ENCODE assay signal across 8 mouse cellular contexts in genomic region chr7:17056601-17057523, GRCm38 (mm10). TPM values are rescaled to one million over a fixed set of nuclear protein-coding genes. Genes with fewer than 3 reads are reported as not detected.
DNase-seq lines count a peak whose midpoint lies in the region; ATAC-seq lines count a peak whose summit lies in the region.

No protein-coding gene starts in this region.

- 0 out of 2 replicates have a peak, but pooled peaks have one; percentile 12 for ATAC-seq in cerebellum, adult (ENCODE audit: insufficient number of reproducible peaks, low FRiP score, low TSS enrichment)
- ATAC-seq in limb, embryonic 11.5 days (ENCODE audit: insufficient number of reproducible peaks, low FRiP score, low TSS enrichment, low read depth) = peak; percentile 3; the same call in 1 of the 2 replicates
- ATAC-seq in midbrain, embryonic 11.5 days (ENCODE audit: low FRiP score) = peak; percentile 6; the same call in 1 of the 2 replicates
- no peak for ATAC-seq in granulocyte monocyte progenitor cell, adult 5-6 weeks (replicated peaks; ENCODE audit: poor library complexity, severe bottlenecking)

- intact Hi-C loops in heart, postnatal 10 days (cut with DNase I) = no loop called here

- peak overlapping the region; percentile 72 for H3K27ac ChIP-seq in limb, embryonic 11.5 days (replicated peaks; ENCODE audit: low read depth, low read length)
- no peak overlapping the region for H3K27ac ChIP-seq in midbrain, embryonic 11.5 days (ENCODE audit: low read depth, low read length)

- H3K27me3 ChIP-seq in limb, embryonic 11.5 days (ENCODE audit: control insufficient read depth, insufficient read depth, low read length) = no peaks in the 10 kb centered on the region
- H3K27me3 ChIP-seq in midbrain, embryonic 11.5 days (ENCODE audit: control insufficient read depth, insufficient read depth, low read length) = peaks cover 5% of the 10 kb centered on the region

- H3K9me3 ChIP-seq in limb, embryonic 11.5 days (ENCODE audit: control insufficient read depth, low read length) = peaks cover 4% of the 10 kb centered on the region; the same call in 1 of the 2 replicates
- H3K9me3 ChIP-seq in midbrain, embryonic 11.5 days (ENCODE audit: control insufficient read depth, low read length) = peaks cover 5% of the 10 kb centered on the region; the same call in 1 of the 2 replicates

- 38% methylated on average over 14 of the region's 14 CpGs for WGBS in limb, embryonic 11.5 days
- WGBS in midbrain, embryonic 11.5 days = 34% methylated on average over 14 of the region's 14 CpGs

- H3K4me1 ChIP-seq in limb, embryonic 11.5 days (ENCODE audit: control insufficient read depth, insufficient read depth, low read length) = peaks cover 39% of the 10 kb centered on the region
- peaks cover 14% of the 10 kb centered on the region for H3K4me1 ChIP-seq in midbrain, embryonic 11.5 days (ENCODE audit: control insufficient read depth, insufficient read depth, low read length)

- peak overlapping the region; percentile 57 for H3K9ac ChIP-seq in limb, embryonic 11.5 days (ENCODE audit: low read length)
- H3K9ac ChIP-seq in midbrain, embryonic 11.5 days (ENCODE audit: low read length) = peak overlapping the region; percentile 44

- H3K4me3 ChIP-seq in limb, embryonic 11.5 days (ENCODE audit: low read depth, low read length) = peak overlapping the region; percentile 41
- H3K4me3 ChIP-seq in midbrain, embryonic 11.5 days (ENCODE audit: low read depth, low read length) = peak overlapping the region; percentile 39

- H3K4me2 ChIP-seq in limb, embryonic 11.5 days (ENCODE audit: low read depth, severe bottlenecking) = peak overlapping the region; percentile 82
- peak overlapping the region; percentile 71 for H3K4me2 ChIP-seq in midbrain, embryonic 11.5 days

- no peaks in the 10 kb centered on the region for H3K36me3 ChIP-seq in limb, embryonic 11.5 days (ENCODE audit: control insufficient read depth, insufficient read depth, low read length)
- H3K36me3 ChIP-seq in midbrain, embryonic 11.5 days (ENCODE audit: control insufficient read depth, insufficient read depth, low read length) = no peaks in the 10 kb centered on the region

- no peak for DNase-seq in cerebellum, adult 8-10 months
- peak; percentile 65 for DNase-seq in thymus, postnatal 0 days (ENCODE audit: low spot score)
- DNase-seq in thymus, postnatal 25 days = no peak
- DNase-seq in heart, postnatal 10 days = peak; percentile 38 to 42
- peak; percentile 60 for DNase-seq in limb, embryonic 11.5 days (ENCODE audit: low spot score)
- DNase-seq in midbrain, embryonic 11.5 days (ENCODE audit: low spot score, missing footprints) = no peak

RNA-seq across cellular contexts. Expression of gene Hif3a, which starts 5.4 kb away (rescaled TPM):
- polyA plus RNA-seq in thymus, postnatal 0 days (2015; fragmentation: Nextera tagmentation; extraction: Ambion mirVana) = 1.5 and 2.4 TPM in 2 replicates
- total RNA-seq in heart, postnatal 10 days (2021) = 1 to 10 TPM; 1.5 to 7.1 TPM
- polyA plus RNA-seq in limb, embryonic 11.5 days (2014; fragmentation: Nextera tagmentation; extraction: Ambion mirVana) = 8.9 and 9.6 TPM in 2 replicates
- polyA plus RNA-seq in midbrain, embryonic 11.5 days (2014; fragmentation: Nextera tagmentation; extraction: Ambion mirVana) = 3.9 and 5.2 TPM in 2 replicates
- total RNA-seq in granulocyte monocyte progenitor cell, adult 5-6 weeks (2014; fragmentation: Nextera tagmentation) = 0.04 and 1.1 TPM in 2 replicates
- 0.05 and 0.47 TPM in 2 replicates for total RNA-seq in granulocyte monocyte progenitor cell, adult 5-6 weeks (2017)

RNA-seq across cellular contexts. Expression of gene Psg16, which starts 17.0 kb away (rescaled TPM):
- 0.05 and 0.08 TPM in 2 replicates for polyA plus RNA-seq in thymus, postnatal 0 days (2015; fragmentation: Nextera tagmentation; extraction: Ambion mirVana)
- under 1 TPM in 1 of 2 experiments, not detected in 1; 0.10 TPM for total RNA-seq in heart, postnatal 10 days (2021)
- 0.12 and 0.24 TPM in 2 replicates for polyA plus RNA-seq in limb, embryonic 11.5 days (2014; fragmentation: Nextera tagmentation; extraction: Ambion mirVana)
- 0.10 and 0.22 TPM in 2 replicates for polyA plus RNA-seq in midbrain, embryonic 11.5 days (2014; fragmentation: Nextera tagmentation; extraction: Ambion mirVana)
- 0.15 and 0.49 TPM in 2 replicates for total RNA-seq in granulocyte monocyte progenitor cell, adult 5-6 weeks (2014; fragmentation: Nextera tagmentation)
- total RNA-seq in granulocyte monocyte progenitor cell, adult 5-6 weeks (2017) = 0.22 and 0.41 TPM in 2 replicates

RNA-seq across cellular contexts. Expression of gene Ppp5c, which starts 29.1 kb away (rescaled TPM):
- 120 TPM in 2 replicates for polyA plus RNA-seq in thymus, postnatal 0 days (2015; fragmentation: Nextera tagmentation; extraction: Ambion mirVana)
- 100 to 1,000 TPM; 104 to 105 TPM for total RNA-seq in heart, postnatal 10 days (2021)
- polyA plus RNA-seq in limb, embryonic 11.5 days (2014; fragmentation: Nextera tagmentation; extraction: Ambion mirVana) = 134 and 140 TPM in 2 replicates
- 101 and 108 TPM in 2 replicates for polyA plus RNA-seq in midbrain, embryonic 11.5 days (2014; fragmentation: Nextera tagmentation; extraction: Ambion mirVana)
- total RNA-seq in granulocyte monocyte progenitor cell, adult 5-6 weeks (2014; fragmentation: Nextera tagmentation) = 96.2 and 123 TPM in 2 replicates
- 81.0 and 89.8 TPM in 2 replicates for total RNA-seq in granulocyte monocyte progenitor cell, adult 5-6 weeks (2017)

Comparison
In these comparisons a context has a peak if more than half of its experiments do, and no peak if none do; other contexts are left out.
1. DNase-seq: peak in thymus, postnatal 0 days (single experiment), heart, postnatal 10 days (2 of 2) and limb, embryonic 11.5 days (single experiment); none in cerebellum, adult 8-10 months (single experiment), thymus, postnatal 25 days (single experiment) and midbrain, embryonic 11.5 days (single experiment).